Mouse (Mus musculus): ENCODE results near the gene Hist1h3c. TPM values are rescaled to one million over a fixed set of nuclear protein-coding genes. Genes with fewer than 3 reads are reported as not detected.

Gene Hist1h3c
- total and polyA plus RNA-seq, 2 experiments from 2014 or later: 0.84 to 301 TPM

- no peak for TF ChIP-seq CTCF (IDR thresholded peaks at IDR 0.05; ENCODE audit: low read depth)
- H3K27ac ChIP-seq (ENCODE audit: low read depth, low read length): peak within 1 kb of the TSS; percentile 83
- H3K9me3 ChIP-seq (ENCODE audit: low read length): no peaks in the 10 kb centered on the region
- ATAC-seq: peak; percentile 74
- H3K36me3 ChIP-seq (ENCODE audit: insufficient read depth): no peaks in the 10 kb centered on the region
- no peaks in the 10 kb centered on the region for H3K27me3 ChIP-seq (ENCODE audit: insufficient read depth, low read length)
- H3K9ac ChIP-seq: peak within 1 kb of the TSS; percentile 57
- peak within 1 kb of the TSS; percentile 52 for H3K4me3 ChIP-seq (ENCODE audit: low read depth, low read length)
- peak within 1 kb of the TSS; percentile 77 for H3K4me2 ChIP-seq (ENCODE audit: low read depth)
- under 1% methylated on average over 61 of the region's 72 CpGs for WGBS
- peak; percentile 100 for DNase-seq
- peaks cover 17% of the 10 kb centered on the region for H3K4me1 ChIP-seq (ENCODE audit: insufficient read depth)
Measured at GRCm38 (mm10) chr13:23760972-23761864, 15.8 kb upstream of the Hist1h3c start, which contains the start of gene Hist1h4a. Gene Hist1h4a, minus strand, starts transcription at chr13:23761230.

- ATAC-seq (peak; percentile 28), DNase-seq (peak; percentile 56)
- no peaks in the 10 kb centered on the region for H3K9me3 ChIP-seq (ENCODE audit: low read length)
- H3K27ac ChIP-seq (ENCODE audit: low read depth, low read length): peak overlapping the region; percentile 83
- 2% methylated on average over 19 of the region's 27 CpGs for WGBS
- peak; percentile 47 for TF ChIP-seq CTCF (IDR thresholded peaks at IDR 0.05; ENCODE audit: low read depth)
- H3K27me3 ChIP-seq (ENCODE audit: insufficient read depth, low read length): no peaks in the 10 kb centered on the region
- H3K4me3 ChIP-seq (ENCODE audit: low read depth, low read length): peak overlapping the region; percentile 52
- H3K4me2 ChIP-seq (ENCODE audit: low read depth): peak overlapping the region; percentile 77
- H3K4me1 ChIP-seq (ENCODE audit: insufficient read depth): peaks cover 17% of the 10 kb centered on the region
- peak overlapping the region; percentile 57 for H3K9ac ChIP-seq
- H3K36me3 ChIP-seq (ENCODE audit: insufficient read depth): no peaks in the 10 kb centered on the region
Measured at GRCm38 (mm10) chr13:23760240-23760971, 15.0 kb upstream of the Hist1h3c start.

DNA sequence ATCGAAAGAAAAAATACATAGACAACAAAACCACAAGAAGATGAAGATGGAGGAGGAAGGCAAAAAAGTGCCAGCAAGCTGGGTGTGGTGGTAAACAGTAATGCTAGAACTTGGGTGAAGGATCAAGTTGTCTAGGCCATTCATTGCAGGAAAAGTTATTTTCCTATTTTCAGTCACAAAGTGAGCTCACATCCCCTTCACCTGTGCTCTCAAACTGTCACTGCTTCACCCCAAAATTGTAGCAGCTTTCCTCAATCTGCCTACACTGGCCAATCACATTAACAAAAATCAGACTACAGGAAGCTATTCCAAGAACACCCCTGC lies 14.5 kb upstream of the Hist1h3c start:
- Histone ChIP-seq H3K4me2 (ENCODE audit: low read depth) (no peak overlapping the region; the same call in 1 of the 2 replicates), H3K9me3 (ENCODE audit: low read length) (no peaks in the 10 kb centered on the region), H3K27me3 (ENCODE audit: insufficient read depth, low read length) (no peaks in the 10 kb centered on the region), H3K27ac (ENCODE audit: low read depth, low read length) (peak overlapping the region; percentile 83; the same call in 1 of the 2 replicates), H3K4me3 (ENCODE audit: low read depth, low read length) (no peak overlapping the region), H3K36me3 (ENCODE audit: insufficient read depth) (no peaks in the 10 kb centered on the region), H3K9ac (0 out of 2 replicates have a peak overlapping the region, but pooled peaks have one; percentile 57), H3K4me1 (ENCODE audit: insufficient read depth) (peaks cover 17% of the 10 kb centered on the region)
- ATAC-seq (no peak), DNase-seq (no peak)
- TF ChIP-seq CTCF (IDR thresholded peaks at IDR 0.05; ENCODE audit: low read depth): no peak
- WGBS: 80% methylated on average over 1 of the region's 1 CpGs

DNA sequence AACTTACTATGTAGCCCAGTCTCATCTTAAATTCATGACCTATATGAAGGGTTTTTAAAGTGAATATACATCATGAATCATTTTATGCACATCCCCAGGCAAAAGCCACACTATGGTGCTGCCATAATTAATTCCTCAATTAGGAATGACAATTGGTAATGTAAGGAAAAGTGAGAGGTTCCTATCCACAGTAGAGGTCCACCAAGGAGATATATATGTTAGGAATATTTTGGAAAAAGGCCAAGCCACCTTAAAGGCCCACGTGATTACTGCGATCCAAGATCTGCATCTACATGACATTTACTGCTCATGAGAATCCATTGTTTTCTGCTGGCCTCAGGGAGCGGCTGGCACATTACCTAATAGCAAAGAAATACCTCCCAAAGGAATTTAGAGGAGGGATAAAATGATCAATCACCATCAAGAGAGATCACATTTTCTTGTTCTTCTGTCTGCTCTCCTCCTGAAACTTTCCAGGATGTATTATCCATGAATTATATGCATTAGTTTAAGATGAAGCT lies 13.9 kb upstream of the Hist1h3c start:
- Histone ChIP-seq H3K27ac (ENCODE audit: low read depth, low read length) (no peak overlapping the region), H3K36me3 (ENCODE audit: insufficient read depth) (no peaks in the 10 kb centered on the region), H3K9me3 (ENCODE audit: low read length) (no peaks in the 10 kb centered on the region), H3K9ac (no peak overlapping the region), H3K27me3 (ENCODE audit: insufficient read depth, low read length) (no peaks in the 10 kb centered on the region), H3K4me3 (ENCODE audit: low read depth, low read length) (no peak overlapping the region), H3K4me2 (ENCODE audit: low read depth) (no peak overlapping the region), H3K4me1 (ENCODE audit: insufficient read depth) (peaks cover 15% of the 10 kb centered on the region)
- DNase-seq: no peak
- no peak for TF ChIP-seq CTCF (IDR thresholded peaks at IDR 0.05; ENCODE audit: low read depth)
- ATAC-seq: no peak
- 70% methylated on average over 3 of the region's 3 CpGs for WGBS

- H3K9ac ChIP-seq: no peak overlapping the region
- H3K4me3 ChIP-seq (ENCODE audit: low read depth, low read length): no peak overlapping the region
- no peaks in the 10 kb centered on the region for H3K36me3 ChIP-seq (ENCODE audit: insufficient read depth)
- DNase-seq: no peak
- no peak overlapping the region for H3K27ac ChIP-seq (ENCODE audit: low read depth, low read length)
- WGBS: 42% methylated on average over 3 of the region's 3 CpGs
- H3K4me1 ChIP-seq (ENCODE audit: insufficient read depth): peaks cover 7% of the 10 kb centered on the region; the same call in 1 of the 2 replicates
- TF ChIP-seq CTCF (IDR thresholded peaks at IDR 0.05; ENCODE audit: low read depth): no peak
- no peaks in the 10 kb centered on the region for H3K27me3 ChIP-seq (ENCODE audit: insufficient read depth, low read length)
- no peaks in the 10 kb centered on the region for H3K9me3 ChIP-seq (ENCODE audit: low read length)
- ATAC-seq: no peak
- no peak overlapping the region for H3K4me2 ChIP-seq (ENCODE audit: low read depth)
Measured at GRCm38 (mm10) chr13:23757921-23758320, 12.5 kb upstream of the Hist1h3c start.

- H3K4me3 ChIP-seq (ENCODE audit: low read depth, low read length): peak overlapping the region; percentile 36
- no peaks in the 10 kb centered on the region for H3K9me3 ChIP-seq (ENCODE audit: low read length)
- H3K36me3 ChIP-seq (ENCODE audit: insufficient read depth): no peaks in the 10 kb centered on the region
- peak overlapping the region; percentile 48 for H3K9ac ChIP-seq
- 2% methylated on average over 18 of the region's 23 CpGs for WGBS
- DNase-seq (peak; percentile 38), ATAC-seq (peak; percentile 18)
- H3K4me2 ChIP-seq (ENCODE audit: low read depth): peak overlapping the region; percentile 62
- peaks cover 6% of the 10 kb centered on the region; the same call in 1 of the 2 replicates for H3K4me1 ChIP-seq (ENCODE audit: insufficient read depth)
- H3K27ac ChIP-seq (ENCODE audit: low read depth, low read length): peak overlapping the region; percentile 79
- no peak for TF ChIP-seq CTCF (IDR thresholded peaks at IDR 0.05; ENCODE audit: low read depth)
- H3K27me3 ChIP-seq (ENCODE audit: insufficient read depth, low read length): no peaks in the 10 kb centered on the region
Measured at GRCm38 (mm10) chr13:23757211-23757773, 11.9 kb upstream of the Hist1h3c start.
